Mouse (Mus musculus) midbrain, embryonic 14.5 days (tissue): Measurements from ENCODE around the gene Wapl. TPM values are rescaled to one million over a fixed set of nuclear protein-coding genes. Genes with fewer than 3 reads are reported as not detected.
A peak's percentile ranks its signal among the peaks of the same experiment; 100 is the strongest.

Experiments used
- ATAC-seq: fragments of 200-750 bp; cut with Nextera tagmentation; 2 replicates; pipeline ENCODE4 v1.8.0; 2017; ENCODE audit warnings: moderate number of reproducible peaks, moderate library complexity; ENCODE audit not compliant: low FRiP score, low TSS enrichment
- DNase-seq: peaks from one replicate; pipeline ENCODE4 v3.0.0-alpha.2; 2015
- H3K27ac ChIP-seq: fragments of 300-500 bp; sonication (generic); replicated peaks from 2 replicates; pipeline ENCODE4 v1.5.1; 2014; ENCODE audit warnings: mild to moderate bottlenecking, low read depth, low read length, moderate library complexity
- H3K27me3 ChIP-seq: fragments of 300-500 bp; sonication (generic); 2 replicates; pipeline ENCODE4 v1.6.1; 2014; ENCODE audit warnings: low read length, control low read depth, mixed read lengths; ENCODE audit not compliant: control insufficient read depth, insufficient read depth
- H3K36me3 ChIP-seq: fragments of 300-500 bp; sonication (generic); 2 replicates; pipeline ENCODE4 v1.6.1; 2014; ENCODE audit warnings: low read length, control low read depth; ENCODE audit not compliant: control insufficient read depth, insufficient read depth
- H3K4me1 ChIP-seq: fragments of 300-500 bp; sonication (generic); 2 replicates; pipeline ENCODE4 v1.6.1; 2014; ENCODE audit warnings: mild to moderate bottlenecking, antibody characterized with exemption, low read length, control low read depth; ENCODE audit not compliant: control insufficient read depth, insufficient read depth
- H3K4me2 ChIP-seq: fragments of 300-500 bp; sonication (generic); 2 replicates; pipeline ENCODE4 v1.6.1; 2014; ENCODE audit warnings: mild to moderate bottlenecking, low read length, moderate library complexity
- H3K4me3 ChIP-seq: fragments of 300-500 bp; sonication (generic); replicated peaks from 2 replicates; pipeline ENCODE4 v1.5.1; 2014; ENCODE audit warnings: low read depth, low read length
- H3K9ac ChIP-seq: fragments of 300-500 bp; sonication (generic); replicated peaks from 2 replicates; pipeline ENCODE4 v1.6.1; 2014; ENCODE audit warnings: mild to moderate bottlenecking, low read length, moderate library complexity
- H3K9me3 ChIP-seq: fragments of 300-500 bp; sonication (generic); 2 replicates; pipeline ENCODE4 v1.6.1; 2016; ENCODE audit warnings: low read length, control low read depth, mixed read lengths; ENCODE audit not compliant: control insufficient read depth
- WGBS: fragments of 180-500 bp; shearing (Covaris S2); extraction: QIAGEN DNeasy Blood & Tissue Kit; methylation state at CpG from one replicate; pipeline ENCODE4 v1.1.7; 2014; 5-methylcytosine and 5-hydroxymethylcytosine counted together
- polyA plus RNA-seq: library from polyadenylated mRNA; unstranded; fragments of >200 nt; fragmentation: Nextera tagmentation; extraction: Ambion mirVana; gene quantifications from 2 replicates; pipeline ENCODE4 v1.2.1, GENCODE M21; 2014

Gene Wapl
- polyA plus RNA-seq, 1 experiment from 2014 or later, result 22.7 TPM

DNA sequence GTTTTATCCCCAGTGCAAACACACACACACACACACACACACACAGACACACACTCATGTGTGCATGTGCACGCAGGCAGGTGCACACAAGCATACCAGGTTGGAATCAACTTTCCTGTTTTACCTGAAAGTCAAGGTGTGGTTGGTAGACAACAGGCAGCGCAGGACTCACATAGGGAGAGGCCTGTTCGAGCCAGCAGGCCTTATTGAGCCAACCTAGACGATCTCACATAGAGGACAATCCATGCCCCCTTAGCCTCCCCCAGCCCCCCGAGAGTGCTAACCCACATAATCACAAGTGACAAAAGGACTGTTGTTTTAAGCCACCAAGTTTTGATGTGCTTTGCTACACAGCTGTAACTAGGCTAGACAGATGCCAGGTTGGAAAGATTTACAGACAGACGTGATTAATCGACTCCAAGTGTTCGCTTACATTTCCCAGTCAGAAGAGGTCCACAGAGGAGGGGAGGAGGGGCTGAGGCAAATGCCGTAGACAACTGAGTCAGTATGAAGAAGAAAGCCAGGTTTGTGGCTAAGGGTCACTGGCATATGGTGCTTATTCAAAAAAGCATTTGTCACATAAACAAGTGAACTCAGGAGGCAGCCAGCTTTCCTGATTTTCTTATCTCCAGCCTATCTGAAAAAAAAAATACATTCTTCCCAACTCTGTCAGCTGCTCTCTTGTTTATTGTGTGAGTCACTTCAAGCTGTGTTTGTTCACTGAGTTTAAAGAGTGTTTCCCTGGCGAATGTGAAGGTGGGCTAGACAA, 90.2 kb downstream of the Wapl start:
- Histone ChIP-seq H3K4me1 (no peaks in the 10 kb centered on the region), H3K4me3 (no peak overlapping the region), H3K36me3 (no peaks in the 10 kb centered on the region), H3K4me2 (no peak overlapping the region), H3K27me3 (no peaks in the 10 kb centered on the region), H3K27ac (no peak overlapping the region), H3K9me3 (no peaks in the 10 kb centered on the region), H3K9ac (no peak overlapping the region)
- ATAC-seq, result no peak
- 67% methylated on average over 10 of the region's 10 CpGs for WGBS
- DNase-seq, result no peak

GRCm38 (mm10) chr14:34764908-34765307, 91.2 kb downstream of the Wapl start:
- 87% methylated on average over 9 of the region's 9 CpGs for WGBS
- no peak overlapping the region for H3K9ac ChIP-seq
- H3K9me3 ChIP-seq, result no peaks in the 10 kb centered on the region
- no peak overlapping the region for H3K27ac ChIP-seq
- no peaks in the 10 kb centered on the region for H3K27me3 ChIP-seq
- no peak overlapping the region for H3K4me2 ChIP-seq
- no peaks in the 10 kb centered on the region for H3K36me3 ChIP-seq
- H3K4me1 ChIP-seq, result 0 out of 2 replicates have a peak, but pooled peaks cover 3% of the 10 kb centered on the region
- no peak overlapping the region for H3K4me3 ChIP-seq
- DNase-seq (no peak), ATAC-seq (no peak)

GRCm38 (mm10) chr14:34765380-34765779, 91.7 kb downstream of the Wapl start:
- no peak overlapping the region for H3K4me2 ChIP-seq
- 0 out of 2 replicates have a peak, but pooled peaks cover 3% of the 10 kb centered on the region for H3K4me1 ChIP-seq
- no peak overlapping the region for H3K4me3 ChIP-seq
- DNase-seq (no peak), ATAC-seq (no peak)
- H3K27me3 ChIP-seq, result no peaks in the 10 kb centered on the region
- no peaks in the 10 kb centered on the region for H3K36me3 ChIP-seq
- no peak overlapping the region for H3K9ac ChIP-seq
- no peaks in the 10 kb centered on the region for H3K9me3 ChIP-seq
- H3K27ac ChIP-seq, result no peak overlapping the region
- WGBS, result 84% methylated on average over 7 of the region's 7 CpGs

GRCm38 (mm10) chr14:34766181-34766580, 92.5 kb downstream of the Wapl start:
- no peak overlapping the region for H3K9ac ChIP-seq
- 0 out of 2 replicates have a peak, but pooled peaks cover 3% of the 10 kb centered on the region for H3K4me1 ChIP-seq
- H3K9me3 ChIP-seq, result no peaks in the 10 kb centered on the region
- H3K36me3 ChIP-seq, result no peaks in the 10 kb centered on the region
- no peak overlapping the region for H3K4me3 ChIP-seq
- DNase-seq, result no peak
- no peaks in the 10 kb centered on the region for H3K27me3 ChIP-seq
- 87% methylated on average over 5 of the region's 5 CpGs for WGBS
- no peak overlapping the region for H3K4me2 ChIP-seq
- H3K27ac ChIP-seq, result no peak overlapping the region
- no peak for ATAC-seq

- H3K9ac ChIP-seq, result no peak overlapping the region
- peak overlapping the region; percentile 98 for H3K4me2 ChIP-seq
- peak; percentile 71 for DNase-seq
- 0 out of 2 replicates have a peak, but pooled peaks cover 3% of the 10 kb centered on the region for H3K4me1 ChIP-seq
- WGBS, result under 1% methylated on average over 10 of the region's 10 CpGs
- no peak overlapping the region for H3K27ac ChIP-seq
- H3K4me3 ChIP-seq, result peak overlapping the region; percentile 53
- no peaks in the 10 kb centered on the region for H3K27me3 ChIP-seq
- H3K36me3 ChIP-seq, result no peaks in the 10 kb centered on the region
- peak; percentile 53 for ATAC-seq
- no peaks in the 10 kb centered on the region for H3K9me3 ChIP-seq
Observed at GRCm38 (mm10) chr14:34768373-34768772, 94.6 kb downstream of the Wapl start.

GRCm38 (mm10) chr14:34769021-34769566, 95.4 kb downstream of the Wapl start:
- WGBS, result under 1% methylated on average over 36 of the region's 36 CpGs
- peak; percentile 69 for ATAC-seq
- H3K4me3 ChIP-seq, result peak overlapping the region; percentile 53

DNA sequence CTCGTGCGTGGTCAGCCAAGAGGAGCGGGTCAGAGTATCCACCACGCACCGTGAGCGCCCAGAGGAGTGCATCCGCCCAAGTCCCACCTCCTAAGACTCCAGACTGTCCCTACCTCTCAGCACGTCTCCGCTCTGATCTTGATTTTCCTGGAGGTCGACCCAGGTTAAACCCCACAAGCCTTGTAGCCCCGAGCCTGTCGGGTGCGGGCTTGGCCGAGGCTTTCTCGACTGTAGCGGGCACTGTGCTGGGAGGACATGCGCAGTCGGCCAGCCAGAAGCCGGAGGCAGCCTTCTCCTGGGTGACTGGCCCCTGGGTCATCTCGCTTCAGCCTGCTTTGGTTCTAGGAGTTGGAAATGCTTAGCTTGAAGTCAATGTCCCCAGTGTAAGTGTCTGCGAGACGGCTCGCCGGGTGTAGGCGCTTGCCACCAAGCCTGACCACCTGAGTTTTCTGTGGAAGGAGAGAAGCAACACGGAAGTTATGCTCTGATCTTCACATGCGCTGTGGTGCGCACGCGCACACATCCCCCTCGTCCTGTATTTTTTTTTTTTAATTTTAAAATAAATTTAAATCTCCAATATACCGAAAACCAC, 95.9 kb downstream of the Wapl start:
- ATAC-seq, result peak; percentile 76
- peak; percentile 62 for DNase-seq
- Histone ChIP-seq H3K9ac (peak overlapping the region; percentile 56), H3K4me3 (peak overlapping the region; percentile 53), H3K4me2 (peak overlapping the region; percentile 98), H3K27me3 (no peaks in the 10 kb centered on the region), H3K36me3 (no peaks in the 10 kb centered on the region), H3K27ac (no peak overlapping the region), H3K4me1 (0 out of 2 replicates have a peak, but pooled peaks cover 3% of the 10 kb centered on the region), H3K9me3 (no peaks in the 10 kb centered on the region)
- WGBS, result 16% methylated on average over 32 of the region's 32 CpGs

More at GRCm38 (mm10) chr14:34769021-34769566, 95.4 kb downstream of the Wapl start:
- Histone ChIP-seq H3K4me2 (peak overlapping the region; percentile 98), H3K4me1 (0 out of 2 replicates have a peak, but pooled peaks cover 3% of the 10 kb centered on the region), H3K9ac (peak overlapping the region; percentile 56), H3K9me3 (no peaks in the 10 kb centered on the region), H3K27me3 (no peaks in the 10 kb centered on the region), H3K36me3 (no peaks in the 10 kb centered on the region), H3K27ac (no peak overlapping the region)
- peak; percentile 88 for DNase-seq

GRCm38 (mm10) chr14:34770467-34770866, 96.7 kb downstream of the Wapl start:
- Histone ChIP-seq H3K27ac (no peak overlapping the region), H3K27me3 (no peaks in the 10 kb centered on the region), H3K4me1 (0 out of 2 replicates have a peak, but pooled peaks cover 3% of the 10 kb centered on the region), H3K4me3 (no peak overlapping the region), H3K4me2 (no peak overlapping the region), H3K9ac (no peak overlapping the region), H3K36me3 (no peaks in the 10 kb centered on the region), H3K9me3 (no peaks in the 10 kb centered on the region)
- WGBS, result 84% methylated on average over 6 of the region's 6 CpGs
- ATAC-seq, result no peak
- DNase-seq, result no peak
